Mouse (Mus musculus) heart, postnatal 25 days (tissue): Measurements from ENCODE around the gene Kdm2b. TPM values are rescaled to one million over a fixed set of nuclear protein-coding genes. Genes with fewer than 3 reads are reported as not detected.
A peak's percentile ranks its signal among the peaks of the same experiment; 100 is the strongest.
"Not testable (repeated sequence)": the region's sequence is repeated elsewhere in the genome, so short reads cannot be mapped to it uniquely, and the experiment has no call there.

Experiments used
- DNase-seq: peaks from one replicate; pipeline ENCODE4 v3.0.0; 2022; ENCODE audit warnings: low spot score
- intact Hi-C: fragments of 180-260 bp; cut with DNase I; formaldehyde crosslinking; loops from one replicate; pipeline ENCODE4 v1.15.1; 2025
- total RNA-seq, 2 experiments: library from RNA; stranded (reverse); gene quantifications; 2 replicates each; pipeline ENCODE4 v1.2.3; 2021

The Kdm2b gene
- total RNA-seq, 2 experiments from 2014 or later = 15.4 to 16.8 TPM

DNA sequence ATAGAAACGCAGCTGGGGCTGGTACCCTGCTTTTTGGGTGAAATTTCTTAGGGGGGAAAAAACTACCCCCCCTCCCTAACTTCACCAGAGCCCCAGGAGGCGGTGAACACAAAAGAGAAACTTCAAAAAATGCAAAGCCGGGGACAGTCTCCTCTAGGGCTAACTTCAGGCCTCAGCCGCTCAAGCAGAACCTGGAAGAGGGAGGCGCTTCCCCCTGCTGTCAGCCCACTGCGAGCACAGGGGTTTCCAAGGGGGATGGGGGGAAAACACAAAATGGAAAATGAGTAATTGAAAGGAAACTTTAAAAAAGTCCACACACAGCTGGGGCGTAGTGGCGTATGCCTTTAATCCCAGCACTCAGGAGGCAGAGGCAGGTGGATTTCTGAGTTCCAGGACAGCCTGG lies 3.5 kb downstream of the Kdm2b start:
- no peak for DNase-seq
- intact Hi-C loops = no loop called here

DNA sequence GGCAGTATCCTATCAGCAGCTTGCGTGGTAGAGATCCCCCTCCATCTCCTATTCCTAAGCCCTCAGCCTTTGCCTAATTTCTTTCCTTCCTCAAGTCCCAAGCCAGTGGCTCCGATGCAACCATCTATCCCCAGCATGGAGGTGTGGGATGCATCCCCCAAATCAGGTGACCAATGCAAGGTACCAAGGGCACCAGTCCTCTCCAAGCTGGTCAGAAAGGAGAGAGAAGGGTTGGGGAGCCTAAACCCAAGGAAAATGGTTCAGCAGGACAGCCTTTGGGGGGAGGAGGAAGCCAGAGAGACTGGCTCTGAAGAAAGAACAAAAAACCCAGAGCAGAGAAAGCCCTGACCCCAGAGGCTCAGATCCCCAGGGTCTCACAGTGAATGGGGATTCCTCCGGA lies 4.3 kb downstream of the Kdm2b start:
- intact Hi-C loops = no loop called here
- DNase-seq = no peak

DNA sequence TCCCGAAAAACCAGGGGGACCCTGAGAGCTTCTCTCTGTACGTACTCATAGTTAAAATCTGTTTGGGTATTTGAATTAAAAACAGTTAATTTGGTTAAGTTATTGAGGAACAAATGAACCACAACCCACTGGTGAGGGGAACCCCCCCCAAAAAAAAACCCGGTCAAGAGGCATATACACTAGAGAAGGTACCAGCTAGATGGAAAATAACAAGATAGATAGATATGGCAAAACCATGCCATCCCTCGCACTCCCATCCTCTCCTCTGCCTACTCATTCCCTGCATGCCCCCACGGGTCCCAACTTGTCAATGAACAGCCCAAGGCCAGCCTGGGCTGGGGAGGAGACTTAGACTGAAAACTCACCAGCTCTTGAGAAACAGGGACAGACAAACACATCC lies 5.1 kb downstream of the Kdm2b start:
- intact Hi-C loops = no loop called here
- no peak for DNase-seq

DNA sequence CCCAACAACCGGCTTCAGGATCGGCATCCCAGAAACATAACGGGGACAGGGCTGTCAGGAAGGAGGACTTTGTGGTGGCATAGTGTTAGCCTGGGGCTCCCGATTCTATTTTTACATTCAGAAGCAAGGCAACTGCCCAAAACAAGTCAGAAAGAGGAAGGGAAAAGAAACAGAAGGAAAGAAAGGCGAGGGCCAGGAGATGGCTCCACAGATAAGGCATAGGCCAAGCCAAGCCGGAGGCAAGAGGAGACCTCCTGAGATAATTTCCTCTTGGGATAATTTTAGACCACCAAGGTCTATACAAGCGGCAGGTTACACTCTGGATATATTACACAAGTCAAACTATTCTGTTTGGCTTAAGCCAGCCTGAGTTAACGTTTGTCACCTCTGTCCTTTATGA lies 10.7 kb downstream of the Kdm2b start:
- intact Hi-C loops = no loop called here
- DNase-seq = no peak

DNA sequence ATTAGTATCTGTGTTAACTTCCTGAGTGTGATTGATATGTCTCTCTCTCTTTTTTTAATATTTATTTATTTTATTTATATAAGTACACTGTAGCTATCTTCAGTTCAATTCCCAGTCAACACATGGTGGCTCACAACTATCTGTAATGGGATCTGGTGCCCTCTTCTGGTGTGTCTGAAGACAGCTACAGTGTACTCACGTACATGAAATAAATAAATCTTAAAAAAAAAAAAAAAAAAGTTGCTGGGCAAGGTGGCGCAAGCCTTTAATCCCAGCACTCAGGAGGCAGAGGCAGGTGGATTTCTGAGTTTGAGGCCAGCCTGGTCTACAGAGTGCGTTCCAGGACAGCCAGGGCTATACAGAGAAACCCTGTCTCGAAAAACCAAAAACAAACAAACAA lies 14.9 kb downstream of the Kdm2b start:
- DNase-seq, intact Hi-C loops: not testable (repeated sequence)

DNA sequence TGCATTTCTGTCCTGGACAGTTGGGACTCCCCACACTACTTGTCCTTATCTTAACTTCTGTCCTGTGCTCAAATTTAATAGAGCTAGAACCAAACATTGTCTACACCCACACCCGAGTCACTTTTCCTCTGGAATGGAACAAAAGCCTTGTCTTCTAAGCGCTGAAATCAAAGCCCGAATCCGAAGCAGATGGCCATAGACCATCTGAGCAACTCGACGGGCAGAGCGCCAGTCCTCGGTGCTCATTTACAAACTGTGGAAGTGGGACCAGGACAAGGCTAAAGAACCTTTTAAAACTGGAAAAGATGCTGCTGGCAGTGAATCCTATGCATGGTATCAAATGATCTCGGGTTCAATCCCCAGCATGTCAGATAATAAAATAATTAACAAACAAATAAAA lies 17.5 kb downstream of the Kdm2b start:
- DNase-seq = no peak
- intact Hi-C loops = no loop called here

DNA sequence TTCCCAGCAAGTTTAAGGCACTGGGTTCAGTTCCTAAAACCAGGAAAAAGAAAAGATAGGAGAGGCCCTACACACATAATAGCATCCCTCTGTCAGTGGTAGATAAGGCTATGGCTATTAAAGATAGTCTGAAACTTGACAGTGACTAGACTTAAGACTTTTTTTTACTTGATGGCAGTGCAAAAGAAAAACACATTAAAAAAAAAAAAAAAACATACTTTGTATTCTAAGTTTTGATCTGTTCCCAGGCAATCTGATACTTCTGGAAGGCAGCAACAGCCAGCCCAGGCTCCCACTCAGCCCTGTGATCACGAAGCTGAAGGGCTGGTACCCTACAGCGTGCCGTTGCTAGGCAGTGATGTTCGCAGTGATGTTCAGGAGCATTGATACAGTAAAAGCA lies 18.2 kb downstream of the Kdm2b start:
- intact Hi-C loops = no loop called here
- DNase-seq = no peak

DNA sequence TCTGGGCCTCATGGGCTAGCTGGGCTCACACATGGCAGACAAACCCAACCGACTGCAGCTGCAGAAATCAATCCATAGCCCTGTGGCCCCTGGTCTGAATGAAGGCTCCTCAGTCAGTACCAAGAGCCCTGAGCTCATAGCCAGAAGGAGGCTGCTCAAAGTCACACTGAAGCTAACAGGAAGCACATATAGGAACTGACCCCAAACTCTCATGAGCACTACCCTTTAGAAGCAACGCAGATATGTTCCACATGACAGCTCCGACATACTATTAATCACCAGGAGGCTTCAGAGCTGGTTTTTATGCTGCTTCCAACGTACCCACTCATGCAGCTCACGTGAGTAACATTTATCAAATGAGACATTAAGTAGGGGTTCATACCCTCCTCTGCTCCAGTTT lies 19.6 kb downstream of the Kdm2b start:
- no peak for DNase-seq
- intact Hi-C loops = no loop called here

DNA sequence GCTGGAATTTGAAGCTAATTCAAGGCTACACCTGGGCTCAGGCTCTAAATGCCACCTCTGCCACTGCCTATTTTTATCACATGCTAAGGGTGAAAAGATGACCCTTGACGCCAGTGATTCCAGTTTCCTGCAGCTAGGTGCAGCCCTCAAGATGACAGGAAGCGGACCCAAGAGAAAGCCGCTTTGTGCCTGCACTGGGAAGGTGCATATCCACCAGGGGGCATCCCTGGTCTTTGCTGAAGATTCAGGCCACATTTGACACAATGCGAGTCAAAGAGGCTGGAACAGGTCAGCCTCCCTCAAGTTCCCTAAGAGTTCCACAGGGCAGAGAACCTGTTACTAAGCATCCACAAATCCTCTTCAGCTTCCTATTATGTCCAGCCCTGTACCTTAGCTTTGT lies 21.3 kb downstream of the Kdm2b start:
- intact Hi-C loops = loop anchor here (1.0 to 5.0 kb wide), 3 partner anchors 44 to 204 kb away; no protein-coding TSS in a partner anchor
- no peak for DNase-seq

DNA sequence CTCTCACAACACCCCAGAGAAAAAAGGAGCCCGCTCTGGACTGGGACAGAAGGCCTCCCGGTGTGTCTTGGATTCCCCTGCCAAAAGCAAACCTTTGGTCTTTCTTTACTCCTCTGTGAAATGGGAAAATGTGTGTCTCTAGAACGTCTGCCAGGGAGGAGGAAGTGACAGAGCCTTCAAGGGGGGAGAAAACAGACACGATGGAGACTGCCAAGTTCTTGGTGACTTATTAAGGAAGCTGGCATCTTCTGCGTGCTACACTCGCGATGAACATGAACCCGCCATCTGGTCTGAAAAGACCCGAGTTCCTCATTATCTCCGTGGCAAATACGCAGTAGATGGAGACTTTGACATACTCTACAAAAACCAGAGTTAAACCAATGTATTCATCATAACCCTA lies 24.2 kb downstream of the Kdm2b start:
- intact Hi-C loops = loop anchor here (5.0 kb wide), 1 partner anchor 207 kb away; no protein-coding TSS in a partner anchor
- DNase-seq = no peak

DNA sequence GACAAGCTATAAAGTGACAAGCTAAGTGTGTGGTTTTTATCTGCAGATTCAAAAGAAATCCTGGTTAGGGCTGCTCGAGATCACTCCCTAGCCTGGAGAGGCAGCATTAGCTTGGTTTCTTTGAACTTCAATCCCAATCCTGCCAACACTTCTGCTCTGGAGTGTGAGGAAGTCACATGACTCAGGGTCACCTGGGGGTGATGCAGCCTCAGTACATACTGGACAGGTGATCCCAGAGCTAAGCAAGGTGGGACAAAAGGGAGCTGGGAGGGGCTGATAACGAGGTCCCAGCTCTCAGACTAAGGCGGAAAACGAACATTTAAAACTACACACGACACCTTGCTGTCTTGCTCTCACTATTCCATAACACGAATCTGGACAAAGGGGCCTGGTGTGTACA lies 24.8 kb downstream of the Kdm2b start:
- intact Hi-C loops = loop anchor here (5.0 kb wide), 1 partner anchor 207 kb away; no protein-coding TSS in a partner anchor
- DNase-seq = no peak

DNA sequence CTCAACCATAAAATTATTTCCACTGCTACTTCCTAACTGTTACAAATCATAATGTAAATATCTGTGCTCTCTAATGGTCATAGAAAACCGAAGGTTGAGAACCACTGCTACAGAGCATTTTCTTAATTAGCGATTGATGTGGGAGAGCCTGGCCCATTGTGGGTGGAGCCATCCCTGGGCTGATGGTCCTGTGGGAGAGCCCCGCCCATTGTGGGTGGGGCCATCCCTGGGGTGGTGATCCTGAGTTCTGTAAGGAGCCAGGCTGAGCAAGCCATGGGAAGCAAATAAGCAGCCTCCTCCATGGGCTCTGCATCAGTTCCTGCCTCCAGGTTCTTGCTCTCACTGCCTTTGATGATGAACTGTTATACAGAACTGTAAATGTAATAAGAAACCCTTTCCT lies 27.7 kb downstream of the Kdm2b start:
- intact Hi-C loops = no loop called here
- no peak for DNase-seq

DNA sequence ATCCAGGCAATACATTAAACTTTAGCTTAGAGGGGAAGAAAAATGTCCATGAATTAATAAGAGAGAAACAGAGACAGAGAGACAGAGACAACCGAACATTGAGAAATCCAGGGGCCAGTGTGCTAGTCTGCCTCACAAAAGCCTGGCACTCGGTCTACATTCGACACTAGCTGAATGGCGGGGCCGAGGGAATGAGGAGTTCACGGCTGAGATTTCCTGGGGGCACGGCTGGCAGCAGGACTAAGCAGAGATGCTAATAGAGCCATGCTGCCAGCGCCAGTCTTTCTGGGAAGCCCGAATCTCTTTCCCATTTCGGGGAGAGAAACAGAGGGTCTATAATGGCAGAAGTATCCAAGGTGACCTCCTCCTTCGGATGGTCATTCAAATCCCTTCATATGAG lies 30.2 kb downstream of the Kdm2b start:
- DNase-seq = no peak
- intact Hi-C loops = no loop called here

DNA sequence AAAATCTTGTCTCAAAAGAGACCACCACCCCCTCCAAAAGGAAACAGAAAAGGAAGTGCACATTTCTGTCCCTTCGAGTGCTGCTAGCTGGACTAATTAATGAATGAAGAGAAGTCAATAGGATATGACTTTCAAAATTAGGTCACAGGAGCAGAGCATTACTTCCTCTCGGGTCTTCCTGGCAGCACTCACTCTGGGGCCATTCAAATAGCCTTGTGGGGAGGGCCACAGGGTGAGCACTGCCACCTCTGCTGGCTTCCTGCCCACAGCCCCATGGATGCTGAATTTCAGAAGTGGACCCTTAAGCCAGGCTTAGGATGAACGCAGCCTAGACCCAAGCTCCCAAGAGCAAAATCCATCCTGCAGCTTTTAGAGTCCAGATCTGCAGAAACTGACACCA lies 33.6 kb downstream of the Kdm2b start:
- no peak for DNase-seq
- intact Hi-C loops = no loop called here

DNA sequence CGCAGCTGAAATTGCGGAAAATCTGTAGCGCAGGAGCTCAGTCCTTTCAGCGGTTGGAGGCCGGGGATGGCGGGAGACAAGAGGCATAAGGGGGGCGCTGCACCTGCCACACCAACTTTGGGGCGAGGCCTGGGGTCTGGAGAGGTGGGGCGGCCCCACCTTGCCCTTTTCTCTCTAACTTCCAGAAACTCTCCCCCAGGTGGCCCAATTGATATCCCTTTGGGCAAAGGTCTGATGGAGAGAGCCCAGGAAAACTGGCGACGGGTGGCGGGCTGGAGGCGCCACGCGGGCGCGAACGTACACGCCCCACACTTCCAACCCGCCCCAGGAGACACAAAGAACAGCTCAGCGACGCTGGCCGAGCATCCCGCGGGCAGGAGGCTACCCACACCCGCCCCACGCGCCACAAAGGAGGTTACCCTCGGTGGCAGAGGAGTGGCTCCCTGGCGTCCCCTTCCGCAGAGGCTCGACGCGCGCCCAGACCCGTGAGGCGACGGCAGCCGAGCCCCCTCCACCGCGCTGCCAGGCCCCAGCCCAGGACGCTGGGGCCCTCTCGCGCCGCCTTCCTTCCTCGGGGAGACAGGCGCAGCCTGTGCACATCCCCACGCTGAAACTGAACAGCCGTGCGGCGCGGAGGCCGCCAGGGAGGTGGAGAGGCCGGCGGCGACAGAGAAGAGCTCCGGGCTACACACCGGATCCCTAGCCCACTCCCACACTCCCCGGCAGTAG lies 37.5 kb downstream of the Kdm2b start:
- no peak for DNase-seq
- intact Hi-C loops = no loop called here

DNA sequence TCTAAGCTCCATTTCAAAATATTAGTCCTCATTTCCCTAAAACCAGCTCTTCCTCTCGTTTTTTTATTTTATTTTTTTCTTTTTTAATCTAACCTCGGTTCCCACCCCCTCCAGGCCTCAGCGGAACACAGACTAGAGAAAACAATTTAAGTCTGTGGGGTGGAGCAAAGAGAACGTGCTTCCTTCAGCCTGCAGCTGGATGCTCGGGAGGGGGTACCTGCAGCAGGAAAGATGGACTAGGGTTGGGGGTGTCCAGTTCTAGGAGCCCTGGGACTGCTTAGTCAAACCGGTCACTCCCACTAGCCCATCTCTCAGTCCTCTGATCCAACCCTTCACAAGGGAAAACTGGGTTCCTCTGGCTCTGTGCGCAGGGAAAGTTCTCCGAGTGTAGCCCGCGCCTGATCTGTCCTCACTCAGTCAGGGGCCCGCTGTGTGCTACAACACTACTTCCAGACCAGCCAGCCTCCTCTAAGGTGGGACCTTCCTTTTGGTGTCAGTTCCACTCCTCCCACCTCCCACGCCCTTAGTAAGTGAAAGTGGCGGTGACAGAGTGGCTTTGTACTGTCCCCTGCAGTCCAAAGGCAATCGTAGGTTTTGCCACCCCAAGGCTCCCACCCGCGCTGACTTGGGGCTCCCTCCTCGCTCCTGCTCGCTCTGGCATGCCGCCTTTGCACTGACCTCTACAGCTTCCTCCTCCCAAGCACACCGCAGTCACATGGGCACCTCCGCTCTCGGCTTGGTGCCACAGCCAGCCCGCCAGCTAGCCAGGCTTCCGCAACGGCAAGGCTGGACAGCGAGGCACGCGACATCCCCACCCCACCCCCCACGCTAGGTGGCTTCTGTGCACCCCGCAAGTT lies 38.3 kb downstream of the Kdm2b start:
- DNase-seq = peak; percentile 19
- intact Hi-C loops = no loop called here

DNA sequence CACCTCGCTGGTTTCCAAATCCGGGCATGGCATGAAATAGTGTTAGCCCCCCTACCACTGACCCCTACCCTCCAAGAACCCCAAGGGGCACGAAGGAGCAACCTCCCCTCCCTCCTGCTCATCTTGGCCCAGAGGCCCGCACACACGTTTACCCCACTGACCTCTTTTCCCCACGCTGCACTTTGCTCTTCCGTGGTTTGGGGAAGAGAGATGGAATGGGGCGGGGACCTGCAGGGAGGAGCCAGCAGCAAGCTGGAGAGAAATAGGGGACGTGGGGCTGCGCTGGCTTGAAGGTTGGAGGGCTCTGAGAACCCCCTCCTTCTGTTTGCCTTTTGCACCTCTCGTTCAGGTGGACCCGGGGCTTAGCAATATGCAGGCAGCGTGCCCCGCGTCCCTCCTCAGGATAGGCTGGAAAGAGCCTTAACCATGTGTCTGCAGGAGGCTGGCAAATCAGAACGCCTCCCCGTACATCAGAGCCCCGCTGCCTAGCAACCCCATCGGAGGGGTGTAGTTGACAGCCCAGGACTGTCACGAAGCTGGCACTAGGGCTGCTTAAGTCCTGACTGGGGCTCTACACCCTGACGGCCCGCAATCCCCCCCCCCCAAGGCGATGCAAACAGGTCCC lies 39.2 kb downstream of the Kdm2b start:
- no peak for DNase-seq
- intact Hi-C loops = no loop called here

DNA sequence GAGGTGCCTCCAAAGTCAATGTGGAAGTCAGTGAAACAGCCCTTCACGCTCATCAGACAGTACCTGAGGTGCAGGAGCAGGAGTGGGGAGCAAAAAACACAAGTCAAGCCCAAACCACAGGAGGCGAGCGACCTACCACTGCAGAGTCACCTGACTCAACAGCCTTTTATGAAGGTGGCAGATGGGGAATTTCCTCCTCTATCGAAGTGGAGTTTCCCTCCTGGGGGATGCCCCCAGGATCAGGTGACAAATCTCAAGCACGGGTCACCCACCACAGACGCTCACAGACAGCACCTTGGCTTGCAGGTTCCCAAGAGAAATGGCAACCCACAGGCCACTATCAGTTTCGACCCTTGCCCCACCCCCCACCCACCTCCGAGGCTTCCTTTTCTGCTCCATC lies 40.5 kb downstream of the Kdm2b start:
- no peak for DNase-seq
- intact Hi-C loops = no loop called here

DNA sequence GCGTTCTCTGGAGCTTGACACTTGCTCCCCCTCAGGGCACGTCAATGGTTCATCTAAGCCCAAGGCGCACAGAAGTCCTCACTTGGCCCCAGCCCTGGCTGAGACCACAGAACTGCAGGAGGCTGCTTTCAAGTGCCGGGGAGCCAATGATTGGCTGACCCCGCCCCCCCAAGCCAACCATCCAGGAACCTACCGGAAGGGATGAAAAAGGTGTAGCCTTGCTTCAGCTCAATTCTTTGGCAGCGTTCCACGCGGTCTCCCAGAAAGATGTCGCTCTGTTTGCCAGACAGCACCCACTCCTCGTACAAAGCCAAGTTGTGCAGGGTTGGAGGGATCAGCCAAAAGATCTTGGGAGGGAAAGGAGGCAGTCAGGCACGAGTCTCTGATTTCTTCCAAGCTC lies 42.1 kb downstream of the Kdm2b start:
- intact Hi-C loops = no loop called here
- DNase-seq = no peak

DNA sequence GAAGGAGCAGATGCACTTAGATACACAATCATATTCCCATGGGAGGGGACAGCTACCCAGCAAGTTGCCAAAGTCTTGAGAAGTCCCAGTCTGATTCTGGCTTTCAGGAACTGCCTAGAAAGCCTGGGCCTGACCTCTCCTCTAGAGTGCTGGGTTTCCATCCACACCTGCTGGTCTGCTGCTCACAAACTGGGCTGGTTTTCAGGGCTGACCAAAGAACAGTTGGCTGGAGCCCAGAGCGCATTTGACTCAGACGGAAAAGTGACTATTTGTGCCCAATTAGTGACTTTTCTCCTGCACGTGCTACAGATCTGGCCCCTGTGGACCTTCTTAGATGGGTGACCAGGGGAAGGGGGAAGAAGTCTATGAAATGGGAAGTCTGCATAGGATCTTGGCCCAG lies 50.9 kb downstream of the Kdm2b start:
- intact Hi-C loops = no loop called here
- DNase-seq = no peak

DNA sequence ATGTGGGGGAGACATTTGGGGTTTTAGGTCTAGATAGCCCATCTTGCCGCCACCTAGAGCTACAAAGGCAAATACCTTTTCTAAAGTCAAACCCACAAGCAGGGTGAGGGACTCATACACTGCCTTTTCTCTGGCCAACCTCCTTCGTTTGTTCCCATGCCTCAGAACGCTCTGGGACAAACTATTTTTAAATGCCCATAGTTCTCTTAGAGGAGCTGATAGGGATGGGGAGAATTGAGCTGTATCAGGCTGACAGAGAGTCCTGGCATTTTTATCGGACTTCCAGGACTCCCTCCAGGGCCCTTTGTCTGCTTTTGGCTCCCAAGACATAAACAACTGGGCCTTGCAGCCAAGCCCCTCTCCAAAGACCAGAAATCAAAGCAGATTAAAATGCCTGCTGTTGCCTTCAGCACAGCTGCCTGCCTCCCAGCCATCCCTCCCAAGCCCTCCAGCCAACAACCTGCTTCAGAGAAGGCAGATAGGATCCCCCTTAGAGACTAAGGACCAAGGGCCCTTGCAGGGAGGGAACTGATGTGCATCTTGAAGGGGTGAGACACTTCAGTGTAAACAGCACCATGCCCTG lies 51.6 kb downstream of the Kdm2b start:
- intact Hi-C loops = no loop called here
- DNase-seq = no peak
